Mouse (Mus musculus): ENCODE data around the gene Cdh16. TPM values are rescaled to one million over a fixed set of nuclear protein-coding genes. Genes with fewer than 3 reads are reported as not detected.

Gene Cdh16
- polyA plus RNA-seq, 1 experiment from 2014 or later: 26.4 TPM

GRCm38 (mm10) chr8:104611613-104612012, 12.6 kb downstream of the Cdh16 start:
- H3K27me3 ChIP-seq (ENCODE audit: control insufficient read depth, insufficient read depth, low read length): no peaks in the 10 kb centered on the region
- H3K4me3 ChIP-seq (ENCODE audit: control insufficient read depth in 1 of 2, insufficient read depth in 1 of 2, low read depth in 1 of 2, low read length in 2 of 2): no peak overlapping the region
- peak; percentile 23; the same call in 1 of the 2 replicates for ATAC-seq (ENCODE audit: insufficient number of reproducible peaks, insufficient read depth, low FRiP score, low read depth)
- peak overlapping the region; percentile 95 to 99 for H3K27ac ChIP-seq (replicated peaks in 1 of 2; ENCODE audit: control insufficient read depth in 1 of 2, insufficient read depth in 1 of 2, low read depth in 2 of 2, low read length in 2 of 2)
- 21% methylated on average over 4 of the region's 4 CpGs for WGBS
- H3K4me1 ChIP-seq (ENCODE audit: control insufficient read depth in 2 of 2, insufficient read depth in 2 of 2, low read length in 2 of 2): peaks cover 54 to 71% of the 10 kb centered on the region in 2 experiments
- H3K9ac ChIP-seq (ENCODE audit: low read length): peak overlapping the region; percentile 13; the same call in 1 of the 2 replicates
- no peaks in the 10 kb centered on the region for H3K36me3 ChIP-seq (ENCODE audit: control insufficient read depth, insufficient read depth, low read length)
- no peaks in the 10 kb centered on the region for H3K9me3 ChIP-seq (ENCODE audit: control insufficient read depth, low read length)
- H3K4me2 ChIP-seq (ENCODE audit: low read length): peak overlapping the region; percentile 68

- no peaks in the 10 kb centered on the region for H3K9me3 ChIP-seq (ENCODE audit: control insufficient read depth, low read length)
- H3K27ac ChIP-seq (replicated peaks in 1 of 2; ENCODE audit: control insufficient read depth in 1 of 2, insufficient read depth in 1 of 2, low read depth in 2 of 2, low read length in 2 of 2): peak overlapping the region; percentile 96 to 99
- H3K4me1 ChIP-seq (ENCODE audit: control insufficient read depth in 2 of 2, insufficient read depth in 2 of 2, low read length in 2 of 2): peaks cover 67 to 84% of the 10 kb centered on the region in 2 experiments
- H3K4me2 ChIP-seq (ENCODE audit: low read length): peak overlapping the region; percentile 68
- peak overlapping the region in 1 of 2 experiments; percentile 6; a peak in 1 of 4 replicates for H3K4me3 ChIP-seq (ENCODE audit: control insufficient read depth in 1 of 2, insufficient read depth in 1 of 2, low read depth in 1 of 2, low read length in 2 of 2)
- ATAC-seq (ENCODE audit: insufficient number of reproducible peaks, insufficient read depth, low FRiP score, low read depth): peak; percentile 67
- H3K27me3 ChIP-seq (ENCODE audit: control insufficient read depth, insufficient read depth, low read length): no peaks in the 10 kb centered on the region
- H3K36me3 ChIP-seq (ENCODE audit: control insufficient read depth, insufficient read depth, low read length): no peaks in the 10 kb centered on the region
- H3K9ac ChIP-seq (ENCODE audit: low read length): peak overlapping the region; percentile 73
- 21% methylated on average over 12 of the region's 12 CpGs for WGBS
Measured at GRCm38 (mm10) chr8:104610185-104610766, 13.9 kb downstream of the Cdh16 start.

GRCm38 (mm10) chr8:104609222-104609621, 15.0 kb downstream of the Cdh16 start:
- H3K9ac ChIP-seq (ENCODE audit: low read length): peak overlapping the region; percentile 76
- peak; percentile 70 for ATAC-seq (ENCODE audit: insufficient number of reproducible peaks, insufficient read depth, low FRiP score, low read depth)
- no peaks in the 10 kb centered on the region for H3K27me3 ChIP-seq (ENCODE audit: control insufficient read depth, insufficient read depth, low read length)
- H3K4me3 ChIP-seq (ENCODE audit: control insufficient read depth in 1 of 2, insufficient read depth in 1 of 2, low read depth in 1 of 2, low read length in 2 of 2): peak overlapping the region; percentile 37 to 50
- H3K27ac ChIP-seq (replicated peaks in 1 of 2; ENCODE audit: control insufficient read depth in 1 of 2, insufficient read depth in 1 of 2, low read depth in 2 of 2, low read length in 2 of 2): peak overlapping the region; percentile 96 to 99
- no peaks in the 10 kb centered on the region for H3K36me3 ChIP-seq (ENCODE audit: control insufficient read depth, insufficient read depth, low read length)
- WGBS: 19% methylated on average over 8 of the region's 8 CpGs
- H3K4me1 ChIP-seq (ENCODE audit: control insufficient read depth in 2 of 2, insufficient read depth in 2 of 2, low read length in 2 of 2): peaks cover 66 to 93% of the 10 kb centered on the region in 2 experiments
- H3K4me2 ChIP-seq (ENCODE audit: low read length): peak overlapping the region; percentile 68
- H3K9me3 ChIP-seq (ENCODE audit: control insufficient read depth, low read length): no peaks in the 10 kb centered on the region

GRCm38 (mm10) chr8:104607944-104608343, 16.3 kb downstream of the Cdh16 start:
- H3K4me2 ChIP-seq (ENCODE audit: low read length): peak overlapping the region; percentile 68
- H3K27me3 ChIP-seq (ENCODE audit: control insufficient read depth, insufficient read depth, low read length): no peaks in the 10 kb centered on the region
- H3K9ac ChIP-seq (ENCODE audit: low read length): peak overlapping the region; percentile 76
- no peaks in the 10 kb centered on the region for H3K9me3 ChIP-seq (ENCODE audit: control insufficient read depth, low read length)
- 53% methylated on average over 2 of the region's 2 CpGs for WGBS
- H3K4me3 ChIP-seq (ENCODE audit: control insufficient read depth in 1 of 2, insufficient read depth in 1 of 2, low read depth in 1 of 2, low read length in 2 of 2): peak overlapping the region in 1 of 2 experiments; percentile 37; a peak in 1 of 4 replicates
- H3K4me1 ChIP-seq (ENCODE audit: control insufficient read depth in 2 of 2, insufficient read depth in 2 of 2, low read length in 2 of 2): peaks cover 60 to 93% of the 10 kb centered on the region in 2 experiments
- no peaks in the 10 kb centered on the region for H3K36me3 ChIP-seq (ENCODE audit: control insufficient read depth, insufficient read depth, low read length)
- ATAC-seq (ENCODE audit: insufficient number of reproducible peaks, insufficient read depth, low FRiP score, low read depth): no peak
- H3K27ac ChIP-seq (replicated peaks in 1 of 2; ENCODE audit: control insufficient read depth in 1 of 2, insufficient read depth in 1 of 2, low read depth in 2 of 2, low read length in 2 of 2): peak overlapping the region; percentile 96 to 99

- Histone ChIP-seq H3K4me1 (ENCODE audit: control insufficient read depth in 2 of 2, insufficient read depth in 2 of 2, low read length in 2 of 2) (peaks cover 58 to 85% of the 10 kb centered on the region in 2 experiments), H3K27me3 (ENCODE audit: control insufficient read depth, insufficient read depth, low read length) (no peaks in the 10 kb centered on the region), H3K9me3 (ENCODE audit: control insufficient read depth, low read length) (no peaks in the 10 kb centered on the region), H3K9ac (ENCODE audit: low read length) (peak overlapping the region; percentile 62), H3K4me3 (ENCODE audit: control insufficient read depth in 1 of 2, insufficient read depth in 1 of 2, low read depth in 1 of 2, low read length in 2 of 2) (no peak overlapping the region), H3K4me2 (ENCODE audit: low read length) (peak overlapping the region; percentile 39), H3K36me3 (ENCODE audit: control insufficient read depth, insufficient read depth, low read length) (no peaks in the 10 kb centered on the region), H3K27ac (replicated peaks in 1 of 2; ENCODE audit: control insufficient read depth in 1 of 2, insufficient read depth in 1 of 2, low read depth in 2 of 2, low read length in 2 of 2) (peak overlapping the region; percentile 96 to 99)
- peak; percentile 39 for ATAC-seq (ENCODE audit: insufficient number of reproducible peaks, insufficient read depth, low FRiP score, low read depth)
- WGBS: 4% methylated on average over 6 of the region's 6 CpGs
Measured at GRCm38 (mm10) chr8:104606329-104606728, 17.9 kb downstream of the Cdh16 start.

DNA sequence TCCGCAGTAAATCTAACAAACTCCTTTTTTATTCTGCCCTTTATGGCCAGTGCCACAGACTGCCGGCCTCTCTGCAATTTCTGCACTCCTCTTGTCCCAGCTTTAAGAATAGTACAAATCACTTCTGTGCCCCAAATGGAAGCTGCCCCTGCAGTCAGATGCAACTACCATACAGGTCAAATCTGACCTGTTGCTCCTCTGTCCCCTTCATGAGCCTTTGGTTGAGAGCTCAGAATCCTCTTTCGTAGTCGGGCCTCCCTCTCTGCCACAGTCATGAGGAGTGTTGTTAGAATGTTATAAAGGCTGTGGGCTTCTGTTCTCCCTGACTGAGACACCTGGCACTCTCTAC, 21.0 kb downstream of the Cdh16 start:
- peak overlapping the region; percentile 69 for H3K9ac ChIP-seq (ENCODE audit: low read length)
- no peaks in the 10 kb centered on the region for H3K27me3 ChIP-seq (ENCODE audit: control insufficient read depth, insufficient read depth, low read length)
- H3K4me2 ChIP-seq (ENCODE audit: low read length): peak overlapping the region; percentile 71
- H3K4me1 ChIP-seq (ENCODE audit: control insufficient read depth in 2 of 2, insufficient read depth in 2 of 2, low read length in 2 of 2): peaks cover 42 to 58% of the 10 kb centered on the region in 2 experiments
- H3K27ac ChIP-seq (replicated peaks in 1 of 2; ENCODE audit: control insufficient read depth in 1 of 2, insufficient read depth in 1 of 2, low read depth in 2 of 2, low read length in 2 of 2): peak overlapping the region; percentile 65 to 89
- no peaks in the 10 kb centered on the region for H3K36me3 ChIP-seq (ENCODE audit: control insufficient read depth, insufficient read depth, low read length)
- H3K9me3 ChIP-seq (ENCODE audit: control insufficient read depth, low read length): no peaks in the 10 kb centered on the region
- no peak for ATAC-seq (ENCODE audit: insufficient number of reproducible peaks, insufficient read depth, low FRiP score, low read depth)
- H3K4me3 ChIP-seq (ENCODE audit: control insufficient read depth in 1 of 2, insufficient read depth in 1 of 2, low read depth in 1 of 2, low read length in 2 of 2): no peak overlapping the region
- WGBS: 36% methylated on average over 4 of the region's 4 CpGs

DNA sequence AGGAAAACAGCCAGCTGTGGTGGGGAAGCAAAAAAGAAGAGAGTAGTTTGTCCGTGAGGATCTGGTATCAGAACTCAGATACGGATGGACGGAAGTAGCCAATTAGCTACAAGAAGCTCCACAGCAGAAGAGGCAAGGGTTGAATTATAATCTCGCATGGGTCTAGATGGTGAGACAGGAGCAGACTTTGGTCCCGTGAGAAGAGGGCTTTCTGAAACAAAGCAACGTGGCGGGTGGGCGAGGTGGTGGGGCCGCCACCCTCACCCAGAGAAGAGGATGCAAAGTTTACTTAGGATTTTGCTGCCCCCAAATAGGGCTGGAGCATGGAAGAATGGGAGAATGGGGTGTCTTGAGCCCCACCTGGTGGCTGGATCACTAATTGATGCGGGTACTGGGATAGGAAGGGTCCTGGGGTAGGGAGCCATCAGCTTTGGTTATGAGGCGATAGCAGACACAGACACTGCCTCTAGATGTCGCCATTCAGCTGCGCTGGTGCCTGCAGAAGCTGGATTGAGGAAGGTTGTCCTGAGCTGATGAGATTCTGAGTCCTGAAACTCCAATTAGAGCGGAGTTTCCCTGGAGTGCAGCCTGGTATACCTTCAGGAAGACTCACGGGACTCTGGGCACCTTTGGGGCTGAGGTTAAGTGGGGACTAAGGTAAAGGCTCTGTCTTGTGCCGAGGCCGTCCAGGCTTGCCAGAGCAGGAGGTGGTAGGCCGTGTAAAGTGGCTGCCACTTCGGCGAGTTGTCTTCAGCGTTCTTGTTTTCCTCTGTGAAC, 21.5 kb downstream of the Cdh16 start:
- Histone ChIP-seq H3K4me1 (ENCODE audit: control insufficient read depth in 2 of 2, insufficient read depth in 2 of 2, low read length in 2 of 2) (peaks cover 36 to 55% of the 10 kb centered on the region in 2 experiments), H3K27me3 (ENCODE audit: control insufficient read depth, insufficient read depth, low read length) (no peaks in the 10 kb centered on the region), H3K36me3 (ENCODE audit: control insufficient read depth, insufficient read depth, low read length) (no peaks in the 10 kb centered on the region), H3K9me3 (ENCODE audit: control insufficient read depth, low read length) (no peaks in the 10 kb centered on the region), H3K9ac (ENCODE audit: low read length) (peak overlapping the region; percentile 69), H3K27ac (replicated peaks in 1 of 2; ENCODE audit: control insufficient read depth in 1 of 2, insufficient read depth in 1 of 2, low read depth in 2 of 2, low read length in 2 of 2) (peak overlapping the region; percentile 65 to 89), H3K4me2 (ENCODE audit: low read length) (peak overlapping the region; percentile 71), H3K4me3 (ENCODE audit: control insufficient read depth in 1 of 2, insufficient read depth in 1 of 2, low read depth in 1 of 2, low read length in 2 of 2) (peak overlapping the region; percentile 16 to 33)
- ATAC-seq (ENCODE audit: insufficient number of reproducible peaks, insufficient read depth, low FRiP score, low read depth): peak; percentile 68
- WGBS: 15% methylated on average over 21 of the region's 21 CpGs
